Mouse (Mus musculus): ENCODE results near the gene Olfr1441. TPM values are rescaled to one million over a fixed set of nuclear protein-coding genes. Genes with fewer than 3 reads are reported as not detected.

Olfr1441 gene
- polyA plus RNA-seq (2014; fragmentation: Nextera tagmentation; extraction: Ambion mirVana), result not detected in 2 replicates

- no peak within 1 kb of the TSS for H3K27ac ChIP-seq (ENCODE audit: low read depth)
- H3K36me3 ChIP-seq (ENCODE audit: control insufficient read depth, insufficient read depth, low read length), result no peaks in the 10 kb centered on the region
- no peak for DNase-seq (ENCODE audit: low spot score)
- H3K27me3 ChIP-seq (replicated peaks; ENCODE audit: control insufficient read depth, insufficient read depth, low read length), result no peaks in the 10 kb centered on the region
- no peak for ATAC-seq (replicated peaks; ENCODE audit: low FRiP score, low TSS enrichment, low read depth)
- H3K4me3 ChIP-seq (ENCODE audit: low read depth, low read length), result no peak within 1 kb of the TSS
- no peaks in the 10 kb centered on the region for H3K9me3 ChIP-seq (ENCODE audit: control insufficient read depth, low read length)
- no peak within 1 kb of the TSS for H3K4me2 ChIP-seq (ENCODE audit: low read length)
- no peaks in the 10 kb centered on the region for H3K4me1 ChIP-seq (replicated peaks; ENCODE audit: control insufficient read depth, insufficient read depth, low read length)
- no peak within 1 kb of the TSS for H3K9ac ChIP-seq (ENCODE audit: low read length)
These were observed at the start of gene Olfr1441 for GRCm38 (mm10) chr19:12417361-12417760. Gene Olfr1441 (plus strand): TSS chr19:12417433.

- Histone ChIP-seq H3K4me2 (ENCODE audit: low read length) (no peak overlapping the region), H3K9me3 (ENCODE audit: control insufficient read depth, low read length) (no peaks in the 10 kb centered on the region), H3K9ac (ENCODE audit: low read length) (no peak overlapping the region), H3K36me3 (ENCODE audit: control insufficient read depth, insufficient read depth, low read length) (no peaks in the 10 kb centered on the region), H3K4me3 (ENCODE audit: low read depth, low read length) (no peak overlapping the region), H3K4me1 (replicated peaks; ENCODE audit: control insufficient read depth, insufficient read depth, low read length) (no peaks in the 10 kb centered on the region), H3K27ac (ENCODE audit: low read depth) (no peak overlapping the region), H3K27me3 (replicated peaks; ENCODE audit: control insufficient read depth, insufficient read depth, low read length) (no peaks in the 10 kb centered on the region)
- no peak for ATAC-seq (replicated peaks; ENCODE audit: low FRiP score, low TSS enrichment, low read depth)
- no peak for DNase-seq (ENCODE audit: low spot score)
- 82% methylated on average over 3 of the region's 3 CpGs for WGBS
These were observed 44.2 kb upstream of the Olfr1441 start for GRCm38 (mm10) chr19:12373004-12373403.

DNA sequence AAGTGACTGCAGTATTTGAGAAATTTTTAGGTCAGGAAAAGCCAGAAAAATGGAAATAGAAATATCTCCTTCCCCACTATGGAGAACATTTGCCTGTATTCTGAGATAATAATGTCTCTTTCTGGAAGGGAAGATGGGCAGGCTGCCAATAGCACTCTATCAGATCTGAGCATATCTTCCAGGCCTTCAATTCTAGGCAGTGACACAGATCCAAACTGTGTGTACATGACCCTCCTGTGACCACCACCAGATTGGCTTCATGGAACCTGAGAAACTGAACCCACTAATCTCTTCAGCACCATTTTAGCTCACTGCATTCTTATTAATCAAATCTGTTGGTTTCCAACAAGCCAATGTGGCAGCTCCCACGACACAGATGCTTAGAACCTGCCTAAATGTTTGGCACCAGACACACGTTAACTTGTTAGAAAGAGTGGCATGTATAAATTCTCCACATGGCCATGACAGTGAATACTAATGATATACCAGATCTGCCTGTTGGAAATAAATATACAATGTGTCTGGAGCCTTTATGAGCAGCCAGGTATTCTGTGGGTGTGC is 42.7 kb upstream of the Olfr1441 start:
- no peak overlapping the region for H3K4me2 ChIP-seq (ENCODE audit: low read length)
- no peaks in the 10 kb centered on the region for H3K4me1 ChIP-seq (replicated peaks; ENCODE audit: control insufficient read depth, insufficient read depth, low read length)
- no peak overlapping the region for H3K9ac ChIP-seq (ENCODE audit: low read length)
- WGBS, result 48% methylated on average over 2 of the region's 2 CpGs
- no peaks in the 10 kb centered on the region for H3K9me3 ChIP-seq (ENCODE audit: control insufficient read depth, low read length)
- H3K27me3 ChIP-seq (replicated peaks; ENCODE audit: control insufficient read depth, insufficient read depth, low read length), result no peaks in the 10 kb centered on the region
- H3K4me3 ChIP-seq (ENCODE audit: low read depth, low read length), result no peak overlapping the region
- DNase-seq (ENCODE audit: low spot score) (no peak), ATAC-seq (replicated peaks; ENCODE audit: low FRiP score, low TSS enrichment, low read depth) (no peak)
- H3K27ac ChIP-seq (ENCODE audit: low read depth), result no peak overlapping the region
- H3K36me3 ChIP-seq (ENCODE audit: control insufficient read depth, insufficient read depth, low read length), result no peaks in the 10 kb centered on the region

GRCm38 (mm10) chr19:12386979-12387378 is 30.3 kb upstream of the Olfr1441 start, which contains the start of gene Olfr1440:
Gene Olfr1440 (plus strand): TSS chr19:12387279.
- ATAC-seq (replicated peaks; ENCODE audit: low FRiP score, low TSS enrichment, low read depth) (no peak), DNase-seq (ENCODE audit: low spot score) (no peak)
- Histone ChIP-seq H3K4me3 (ENCODE audit: low read depth, low read length) (no peak within 1 kb of the TSS), H3K9ac (ENCODE audit: low read length) (no peak within 1 kb of the TSS), H3K27ac (ENCODE audit: low read depth) (no peak within 1 kb of the TSS), H3K9me3 (ENCODE audit: control insufficient read depth, low read length) (no peaks in the 10 kb centered on the region), H3K27me3 (replicated peaks; ENCODE audit: control insufficient read depth, insufficient read depth, low read length) (no peaks in the 10 kb centered on the region), H3K4me2 (ENCODE audit: low read length) (no peak within 1 kb of the TSS), H3K4me1 (replicated peaks; ENCODE audit: control insufficient read depth, insufficient read depth, low read length) (no peaks in the 10 kb centered on the region), H3K36me3 (ENCODE audit: control insufficient read depth, insufficient read depth, low read length) (no peaks in the 10 kb centered on the region)
- WGBS, result 88% methylated on average over 2 of the region's 2 CpGs

DNA sequence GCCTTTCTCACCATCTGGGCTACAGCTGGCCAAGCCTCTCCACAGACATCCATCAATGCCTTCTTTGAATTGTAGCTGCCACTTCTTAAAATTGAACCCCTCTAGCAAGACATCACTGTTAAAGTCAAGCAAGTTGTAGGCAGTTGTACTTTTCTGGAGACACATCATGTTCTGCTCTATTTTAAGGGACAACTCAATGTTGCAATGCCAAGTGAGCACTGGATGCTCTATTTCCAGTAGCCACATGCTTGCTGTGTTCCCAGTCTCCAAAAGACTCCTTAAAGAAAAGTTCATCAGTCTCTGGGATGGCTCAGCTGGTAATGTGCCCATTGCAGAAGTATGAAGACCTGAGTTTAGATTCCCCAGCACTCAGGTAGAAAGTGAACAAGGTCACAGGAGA is 3.5 kb upstream of the Olfr1441 start:
- no peak for DNase-seq (ENCODE audit: low spot score)
- no peak for ATAC-seq (replicated peaks; ENCODE audit: low FRiP score, low TSS enrichment, low read depth)
- no peaks in the 10 kb centered on the region for H3K4me1 ChIP-seq (replicated peaks; ENCODE audit: control insufficient read depth, insufficient read depth, low read length)
- H3K4me2 ChIP-seq (ENCODE audit: low read length), result no peak overlapping the region
- H3K9me3 ChIP-seq (ENCODE audit: control insufficient read depth, low read length), result no peaks in the 10 kb centered on the region
- H3K27me3 ChIP-seq (replicated peaks; ENCODE audit: control insufficient read depth, insufficient read depth, low read length), result no peaks in the 10 kb centered on the region
- no peak overlapping the region for H3K4me3 ChIP-seq (ENCODE audit: low read depth, low read length)
- H3K27ac ChIP-seq (ENCODE audit: low read depth), result no peak overlapping the region
- no peaks in the 10 kb centered on the region for H3K36me3 ChIP-seq (ENCODE audit: control insufficient read depth, insufficient read depth, low read length)
- no peak overlapping the region for H3K9ac ChIP-seq (ENCODE audit: low read length)

GRCm38 (mm10) chr19:12418312-12418711 is 1.1 kb downstream of the Olfr1441 start:
- no peaks in the 10 kb centered on the region for H3K4me1 ChIP-seq (replicated peaks; ENCODE audit: control insufficient read depth, insufficient read depth, low read length)
- ATAC-seq (replicated peaks; ENCODE audit: low FRiP score, low TSS enrichment, low read depth) (no peak), DNase-seq (ENCODE audit: low spot score) (no peak)
- no peak overlapping the region for H3K9ac ChIP-seq (ENCODE audit: low read length)
- no peak overlapping the region for H3K4me2 ChIP-seq (ENCODE audit: low read length)
- H3K36me3 ChIP-seq (ENCODE audit: control insufficient read depth, insufficient read depth, low read length), result no peaks in the 10 kb centered on the region
- WGBS, result 37% methylated on average over 3 of the region's 3 CpGs
- no peak overlapping the region for H3K4me3 ChIP-seq (ENCODE audit: low read depth, low read length)
- H3K27me3 ChIP-seq (replicated peaks; ENCODE audit: control insufficient read depth, insufficient read depth, low read length), result no peaks in the 10 kb centered on the region
- no peaks in the 10 kb centered on the region for H3K9me3 ChIP-seq (ENCODE audit: control insufficient read depth, low read length)
- H3K27ac ChIP-seq (ENCODE audit: low read depth), result no peak overlapping the region

DNA sequence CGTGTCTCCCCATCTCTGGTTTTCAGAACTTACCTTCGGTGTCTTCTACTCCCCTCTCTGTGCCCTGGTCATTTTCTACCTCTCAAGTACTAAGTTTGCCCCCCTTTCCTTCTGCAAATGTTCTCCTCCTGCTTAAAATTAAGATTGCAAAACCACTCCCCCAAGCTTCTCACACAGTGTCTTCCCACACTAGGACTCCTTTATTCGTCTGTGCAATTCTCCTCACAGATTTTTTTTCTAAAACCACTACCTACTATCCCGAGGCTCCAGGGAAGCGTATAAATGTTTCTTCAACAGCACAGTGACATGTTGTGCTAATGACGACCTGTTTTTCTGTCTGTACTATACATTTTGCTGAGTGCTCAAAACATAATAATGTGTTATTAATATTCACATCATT is 3.3 kb downstream of the Olfr1441 start:
- no peaks in the 10 kb centered on the region for H3K9me3 ChIP-seq (ENCODE audit: control insufficient read depth, low read length)
- H3K4me2 ChIP-seq (ENCODE audit: low read length), result no peak overlapping the region
- no peak overlapping the region for H3K4me3 ChIP-seq (ENCODE audit: low read depth, low read length)
- no peak overlapping the region for H3K9ac ChIP-seq (ENCODE audit: low read length)
- 74% methylated on average over 6 of the region's 6 CpGs for whole genome bisulfite sequencing
- no peak for DNase-seq (ENCODE audit: low spot score)
- no peak for ATAC-seq (replicated peaks; ENCODE audit: low FRiP score, low TSS enrichment, low read depth)
- no peaks in the 10 kb centered on the region for H3K36me3 ChIP-seq (ENCODE audit: control insufficient read depth, insufficient read depth, low read length)
- no peaks in the 10 kb centered on the region for H3K4me1 ChIP-seq (replicated peaks; ENCODE audit: control insufficient read depth, insufficient read depth, low read length)
- no peaks in the 10 kb centered on the region for H3K27me3 ChIP-seq (replicated peaks; ENCODE audit: control insufficient read depth, insufficient read depth, low read length)
- no peak overlapping the region for H3K27ac ChIP-seq (ENCODE audit: low read depth)

GRCm38 (mm10) chr19:12421680-12422079 is 4.4 kb downstream of the Olfr1441 start:
- 85% methylated on average over 1 of the region's 1 CpGs for WGBS
- no peak overlapping the region for H3K4me2 ChIP-seq (ENCODE audit: low read length)
- H3K36me3 ChIP-seq (ENCODE audit: control insufficient read depth, insufficient read depth, low read length), result no peaks in the 10 kb centered on the region
- DNase-seq (ENCODE audit: low spot score), result no peak
- ATAC-seq (replicated peaks; ENCODE audit: low FRiP score, low TSS enrichment, low read depth), result no peak
- H3K4me3 ChIP-seq (ENCODE audit: low read depth, low read length), result no peak overlapping the region
- H3K9ac ChIP-seq (ENCODE audit: low read length), result no peak overlapping the region
- no peaks in the 10 kb centered on the region for H3K4me1 ChIP-seq (replicated peaks; ENCODE audit: control insufficient read depth, insufficient read depth, low read length)
- no peaks in the 10 kb centered on the region for H3K9me3 ChIP-seq (ENCODE audit: control insufficient read depth, low read length)
- H3K27ac ChIP-seq (ENCODE audit: low read depth), result no peak overlapping the region
- no peaks in the 10 kb centered on the region for H3K27me3 ChIP-seq (replicated peaks; ENCODE audit: control insufficient read depth, insufficient read depth, low read length)

DNA sequence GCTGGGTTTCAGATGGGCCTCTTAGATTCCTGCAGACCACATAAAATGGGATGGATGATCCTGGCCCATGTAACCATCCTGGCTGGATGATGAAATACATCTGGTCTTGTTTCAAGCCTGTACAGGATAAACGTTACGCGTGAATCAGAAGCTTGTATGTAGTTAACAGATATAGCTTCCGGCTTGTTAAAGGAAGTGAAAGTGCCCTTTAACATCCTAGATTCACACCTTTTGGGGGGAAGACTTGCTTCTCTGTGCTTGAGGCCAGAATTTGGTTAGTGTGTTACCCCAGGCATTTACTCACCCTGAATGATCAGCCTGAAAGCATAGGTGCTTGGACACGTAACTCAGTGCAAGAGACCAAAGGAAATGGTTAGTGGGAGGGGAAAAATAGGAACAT is 9.9 kb downstream of the Olfr1441 start:
- no peak overlapping the region for H3K4me2 ChIP-seq (ENCODE audit: low read length)
- H3K27ac ChIP-seq (ENCODE audit: low read depth), result no peak overlapping the region
- no peaks in the 10 kb centered on the region for H3K4me1 ChIP-seq (replicated peaks; ENCODE audit: control insufficient read depth, insufficient read depth, low read length)
- no peaks in the 10 kb centered on the region for H3K36me3 ChIP-seq (ENCODE audit: control insufficient read depth, insufficient read depth, low read length)
- H3K27me3 ChIP-seq (replicated peaks; ENCODE audit: control insufficient read depth, insufficient read depth, low read length), result no peaks in the 10 kb centered on the region
- no peak overlapping the region for H3K9ac ChIP-seq (ENCODE audit: low read length)
- ATAC-seq (replicated peaks; ENCODE audit: low FRiP score, low TSS enrichment, low read depth) (no peak), DNase-seq (ENCODE audit: low spot score) (no peak)
- no peaks in the 10 kb centered on the region for H3K9me3 ChIP-seq (ENCODE audit: control insufficient read depth, low read length)
- 71% methylated on average over 5 of the region's 5 CpGs for WGBS
- no peak overlapping the region for H3K4me3 ChIP-seq (ENCODE audit: low read depth, low read length)

All from intestine, embryonic 14.5 days (tissue).